Mouse (Mus musculus): Measurements from ENCODE around the gene Ctsh. TPM values are rescaled to one million over a fixed set of nuclear protein-coding genes. Genes with fewer than 3 reads are reported as not detected.

The Ctsh gene
- polyA plus RNA-seq, 1 experiment from 2014 or later = 25.4 TPM

DNA sequence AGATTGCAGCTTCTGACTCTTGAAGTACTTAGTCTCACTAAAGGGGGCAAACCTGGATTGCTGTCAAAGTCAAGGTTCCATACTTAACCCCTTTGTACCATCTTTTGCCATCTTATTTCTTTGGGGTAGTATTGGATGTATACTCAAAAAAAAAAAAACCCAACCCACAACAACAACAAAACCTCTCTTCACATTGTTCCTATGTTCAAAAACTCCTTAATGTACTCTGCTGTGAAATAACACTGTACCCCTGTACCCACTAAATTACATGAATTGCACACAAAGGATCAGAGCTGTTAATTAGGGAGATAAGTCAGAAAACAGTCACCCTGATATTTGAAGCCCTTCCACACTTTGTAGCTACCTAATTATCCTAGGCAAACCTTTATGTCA lies 61.4 kb downstream of the Ctsh start:
- H3K27ac ChIP-seq = peak overlapping the region; percentile 78; the same call in 1 of the 2 replicates
- H3K27me3 ChIP-seq = 0 out of 2 replicates have a peak, but pooled peaks cover 3% of the 10 kb centered on the region
- no peaks in the 10 kb centered on the region for H3K36me3 ChIP-seq
- H3K4me2 ChIP-seq = peak overlapping the region; percentile 62
- peak overlapping the region; percentile 73 for H3K9ac ChIP-seq
- no peaks in the 10 kb centered on the region for H3K9me3 ChIP-seq
- ATAC-seq (ENCODE audit: low FRiP score) = no peak
- peak overlapping the region; percentile 81 for H3K4me3 ChIP-seq
- H3K4me1 ChIP-seq (replicated peaks) = peaks cover 23% of the 10 kb centered on the region

DNA sequence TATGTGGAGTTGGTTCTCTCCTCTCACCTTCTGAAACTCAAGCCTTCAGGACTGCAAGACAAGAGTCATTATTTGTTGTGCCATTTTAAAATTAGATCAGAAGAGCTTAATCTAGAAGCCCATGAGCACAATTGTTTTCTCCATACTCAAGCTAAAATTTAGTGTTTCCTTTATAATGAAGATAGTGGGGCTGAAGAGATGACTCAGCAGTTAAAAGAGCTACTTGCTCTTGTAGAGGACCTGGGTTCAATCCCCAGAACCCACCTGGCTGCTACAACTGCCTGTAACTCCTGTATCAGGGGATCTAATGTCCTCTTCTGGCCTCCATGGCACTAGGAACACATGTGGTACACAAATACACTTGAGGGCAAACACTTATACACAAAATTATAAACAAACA lies 63.3 kb downstream of the Ctsh start:
- no peak overlapping the region for H3K27ac ChIP-seq
- H3K4me2 ChIP-seq = no peak overlapping the region
- H3K4me3 ChIP-seq = no peak overlapping the region
- 0 out of 2 replicates have a peak, but pooled peaks cover 6% of the 10 kb centered on the region for H3K27me3 ChIP-seq
- H3K4me1 ChIP-seq (replicated peaks) = peaks cover 9% of the 10 kb centered on the region
- no peaks in the 10 kb centered on the region for H3K36me3 ChIP-seq
- no peaks in the 10 kb centered on the region for H3K9me3 ChIP-seq
- no peak for ATAC-seq (ENCODE audit: low FRiP score)
- no peak overlapping the region for H3K9ac ChIP-seq

GRCm38 (mm10) chr9:90122246-90122740 lies 68.3 kb downstream of the Ctsh start:
- Histone ChIP-seq H3K36me3 (no peaks in the 10 kb centered on the region), H3K9me3 (no peaks in the 10 kb centered on the region), H3K27ac (no peak overlapping the region), H3K9ac (no peak overlapping the region), H3K4me3 (no peak overlapping the region), H3K27me3 (0 out of 2 replicates have a peak, but pooled peaks cover 5% of the 10 kb centered on the region), H3K4me1 (replicated peaks) (0 out of 2 replicates have a peak, but pooled peaks cover 8% of the 10 kb centered on the region), H3K4me2 (no peak overlapping the region)
- 71% methylated on average over 4 of the region's 4 CpGs for WGBS
- ATAC-seq (ENCODE audit: low FRiP score) = no peak

- Histone ChIP-seq H3K27ac (no peak overlapping the region), H3K4me1 (replicated peaks) (0 out of 2 replicates have a peak, but pooled peaks cover 8% of the 10 kb centered on the region), H3K4me3 (no peak overlapping the region), H3K9me3 (no peaks in the 10 kb centered on the region), H3K27me3 (0 out of 2 replicates have a peak, but pooled peaks cover 3% of the 10 kb centered on the region), H3K4me2 (no peak overlapping the region), H3K9ac (no peak overlapping the region), H3K36me3 (no peaks in the 10 kb centered on the region)
- WGBS = 42% methylated on average over 11 of the region's 11 CpGs
- peak; percentile 28 for ATAC-seq (ENCODE audit: low FRiP score)
These were observed 70.4 kb downstream of the Ctsh start for GRCm38 (mm10) chr9:90124156-90124872.

- 30% methylated on average over 8 of the region's 8 CpGs for WGBS
- no peak overlapping the region for H3K9ac ChIP-seq
- peak; percentile 25; the same call in 1 of the 2 replicates for ATAC-seq (ENCODE audit: low FRiP score)
These were observed 70.9 kb downstream of the Ctsh start for GRCm38 (mm10) chr9:90124873-90125245.

More at GRCm38 (mm10) chr9:90124873-90125245, 70.9 kb downstream of the Ctsh start:
- H3K4me2 ChIP-seq = no peak overlapping the region
- H3K9me3 ChIP-seq = no peaks in the 10 kb centered on the region
- H3K4me1 ChIP-seq (replicated peaks) = 0 out of 2 replicates have a peak, but pooled peaks cover 8% of the 10 kb centered on the region
- no peak overlapping the region for H3K27ac ChIP-seq
- H3K4me3 ChIP-seq = no peak overlapping the region
- H3K36me3 ChIP-seq = no peaks in the 10 kb centered on the region
- H3K27me3 ChIP-seq = 0 out of 2 replicates have a peak, but pooled peaks cover 3% of the 10 kb centered on the region

Other genes with a start within 250 kb of the Ctsh start
- 1.8 and 2.1 TPM in 2 replicates for gene Rasgrf1, start 144.2 kb upstream of the Ctsh start, polyA plus RNA-seq (2015; fragmentation: Nextera tagmentation; extraction: Ambion mirVana)
- gene Morf4l1, start 60.6 kb downstream of the Ctsh start, polyA plus RNA-seq (2015; fragmentation: Nextera tagmentation; extraction: Ambion mirVana) = 546 and 556 TPM in 2 replicates
- gene Adamts7, start 108.9 kb downstream of the Ctsh start, polyA plus RNA-seq (2015; fragmentation: Nextera tagmentation; extraction: Ambion mirVana) = 12.1 and 14.1 TPM in 2 replicates
- gene Tbc1d2b, start 216.7 kb downstream of the Ctsh start, polyA plus RNA-seq (2015; fragmentation: Nextera tagmentation; extraction: Ambion mirVana) = 5.9 and 6.5 TPM in 2 replicates